Mouse (Mus musculus) cerebellum, postnatal 25 days (tissue): Measurements from ENCODE around the gene Acot8.

ENCODE experiments used
- DNase-seq, 2 experiments: peaks; one replicate each; pipeline ENCODE4 v3.0.0; 2021; ENCODE audit warnings: mixed read lengths in 2 of 2

Acot8 gene

GRCm38 (mm10) chr2:164748991-164749390 lies 55.7 kb downstream of the Acot8 start:
- no peak for DNase-seq

- no peak for DNase-seq
Measured at GRCm38 (mm10) chr2:164748191-164748590, 56.5 kb downstream of the Acot8 start.

GRCm38 (mm10) chr2:164746693-164747092 lies 58.0 kb downstream of the Acot8 start:
- DNase-seq = no peak

- DNase-seq = peak; percentile 94 to 96
Measured at GRCm38 (mm10) chr2:164745843-164746479, 58.7 kb downstream of the Acot8 start, which contains the start of the genes Wfdc3 and Dnttip1. Gene Wfdc3, minus strand, starts transcription at chr2:164745931. Gene Dnttip1, plus strand, starts transcription at chr2:164745983.

GRCm38 (mm10) chr2:164744987-164745386 lies 59.7 kb downstream of the Acot8 start:
- no peak for DNase-seq
